Mouse (Mus musculus): ENCODE measurements around the gene Srgap2.

The Srgap2 gene

GRCm38 (mm10) chr1:131526371-131527270 is 531 bp downstream of the Srgap2 start:
- DNase-seq (ENCODE audit: low read depth in 2 of 2, low spot score in 2 of 2), result peak; percentile 45 to 56

GRCm38 (mm10) chr1:131525586-131526271 is 1.4 kb downstream of the Srgap2 start:
- peak in 1 of 2 experiments; percentile 7 for DNase-seq (ENCODE audit: low read depth in 2 of 2, low spot score in 2 of 2)

GRCm38 (mm10) chr1:131525101-131525585 is 2.0 kb downstream of the Srgap2 start:
- DNase-seq (ENCODE audit: low read depth in 2 of 2, low spot score in 2 of 2), result peak; percentile 13 to 15

GRCm38 (mm10) chr1:131523794-131524193 is 3.4 kb downstream of the Srgap2 start:
- no peak for DNase-seq (ENCODE audit: low read depth in 2 of 2, low spot score in 2 of 2)

- DNase-seq (ENCODE audit: low read depth in 2 of 2, low spot score in 2 of 2), result no peak
Measured at GRCm38 (mm10) chr1:131516588-131516987, 10.6 kb downstream of the Srgap2 start.

GRCm38 (mm10) chr1:131514197-131514596 is 13.0 kb downstream of the Srgap2 start:
- DNase-seq (ENCODE audit: low read depth in 2 of 2, low spot score in 2 of 2), result no peak

GRCm38 (mm10) chr1:131513136-131513535 is 14.0 kb downstream of the Srgap2 start:
- DNase-seq (ENCODE audit: low read depth in 2 of 2, low spot score in 2 of 2), result no peak

GRCm38 (mm10) chr1:131511661-131512500 is 15.3 kb downstream of the Srgap2 start:
- no peak for DNase-seq (ENCODE audit: low read depth in 2 of 2, low spot score in 2 of 2)

- DNase-seq (ENCODE audit: low read depth in 2 of 2, low spot score in 2 of 2), result no peak
Measured at GRCm38 (mm10) chr1:131511131-131511530, 16.0 kb downstream of the Srgap2 start.

- no peak for DNase-seq (ENCODE audit: low read depth in 2 of 2, low spot score in 2 of 2)
Measured at GRCm38 (mm10) chr1:131501681-131502080, 25.5 kb downstream of the Srgap2 start.

GRCm38 (mm10) chr1:131498231-131498630 is 28.9 kb downstream of the Srgap2 start:
- no peak for DNase-seq (ENCODE audit: low read depth in 2 of 2, low spot score in 2 of 2)

- no peak for DNase-seq (ENCODE audit: low read depth in 2 of 2, low spot score in 2 of 2)
Measured at GRCm38 (mm10) chr1:131493966-131494898, 32.9 kb downstream of the Srgap2 start.

- no peak for DNase-seq (ENCODE audit: low read depth in 2 of 2, low spot score in 2 of 2)
Measured at GRCm38 (mm10) chr1:131492360-131492759, 34.8 kb downstream of the Srgap2 start.

- DNase-seq (ENCODE audit: low read depth in 2 of 2, low spot score in 2 of 2), result no peak
Measured at GRCm38 (mm10) chr1:131491579-131491978, 35.6 kb downstream of the Srgap2 start.

GRCm38 (mm10) chr1:131489312-131489711 is 37.8 kb downstream of the Srgap2 start:
- DNase-seq (ENCODE audit: low read depth in 2 of 2, low spot score in 2 of 2), result no peak

- no peak for DNase-seq (ENCODE audit: low read depth in 2 of 2, low spot score in 2 of 2)
Measured at GRCm38 (mm10) chr1:131486094-131486850, 40.9 kb downstream of the Srgap2 start.

- DNase-seq (ENCODE audit: low read depth in 2 of 2, low spot score in 2 of 2), result no peak
Measured at GRCm38 (mm10) chr1:131482242-131482641, 44.9 kb downstream of the Srgap2 start.

GRCm38 (mm10) chr1:131481391-131481790 is 45.8 kb downstream of the Srgap2 start:
- DNase-seq (ENCODE audit: low read depth in 2 of 2, low spot score in 2 of 2), result no peak

- no peak for DNase-seq (ENCODE audit: low read depth in 2 of 2, low spot score in 2 of 2)
Measured at GRCm38 (mm10) chr1:131478770-131479305, 48.3 kb downstream of the Srgap2 start.

All from CD8-positive naive resting alpha-beta T cell, adult 2 months (primary cell).